Mouse (Mus musculus) CH12F3 (cell line): ENCODE results near the gene Asrgl1.
"Not testable (repeated sequence)": the region's sequence is repeated elsewhere in the genome, so short reads cannot be mapped to it uniquely, and the experiment has no call there.

Experiments used
- in situ Hi-C: fragments of 300-500 bp; cut with MboI; formaldehyde crosslinking; loops from 2 replicates; pipeline ENCODE4 v1.14.3; 2020; ENCODE audit warnings: low sequenced_read_pairs

Asrgl1 gene

GRCm38 (mm10) chr19:9135512-9136331 lies at the start of gene Asrgl1:
Gene Asrgl1, minus strand, starts transcription at chr19:9135636.
- in situ Hi-C loops = no loop called here

- in situ Hi-C loops = no loop called here
Measured at GRCm38 (mm10) chr19:9146214-9146613, 10.8 kb upstream of the Asrgl1 start.

GRCm38 (mm10) chr19:9143639-9144125 lies 8.2 kb upstream of the Asrgl1 start:
- in situ Hi-C loops = no loop called here

- in situ Hi-C loops = no loop called here
Measured at GRCm38 (mm10) chr19:9143230-9143629, 7.8 kb upstream of the Asrgl1 start.

GRCm38 (mm10) chr19:9140361-9140760 lies 4.9 kb upstream of the Asrgl1 start:
- in situ Hi-C loops = not testable (repeated sequence)

- in situ Hi-C loops = no loop called here
Measured at GRCm38 (mm10) chr19:9137159-9137558, 1.7 kb upstream of the Asrgl1 start.

- in situ Hi-C loops = no loop called here
Measured at GRCm38 (mm10) chr19:9134746-9135511, 507 bp downstream of the Asrgl1 start.

- in situ Hi-C loops = no loop called here
Measured at GRCm38 (mm10) chr19:9129996-9130395, 5.4 kb downstream of the Asrgl1 start.

- in situ Hi-C loops = no loop called here
Measured at GRCm38 (mm10) chr19:9128499-9129194, 6.8 kb downstream of the Asrgl1 start.

- in situ Hi-C loops = not testable (repeated sequence)
Measured at GRCm38 (mm10) chr19:9123986-9124385, 11.4 kb downstream of the Asrgl1 start.

- in situ Hi-C loops = no loop called here
Measured at GRCm38 (mm10) chr19:9122390-9122789, 13.0 kb downstream of the Asrgl1 start.

GRCm38 (mm10) chr19:9119655-9120425 lies 15.6 kb downstream of the Asrgl1 start:
- in situ Hi-C loops = loop anchor here (10.0 kb wide), 1 partner anchor 275 kb away; no protein-coding TSS in a partner anchor

GRCm38 (mm10) chr19:9117275-9117674 lies 18.2 kb downstream of the Asrgl1 start:
- in situ Hi-C loops = loop anchor here (10.0 kb wide), 1 partner anchor 272 kb away; no protein-coding TSS in a partner anchor

- in situ Hi-C loops = loop anchor here (10.0 kb wide), 1 partner anchor 271 kb away; no protein-coding TSS in a partner anchor
Measured at GRCm38 (mm10) chr19:9116268-9116667, 19.2 kb downstream of the Asrgl1 start.

GRCm38 (mm10) chr19:9112043-9112442 lies 23.4 kb downstream of the Asrgl1 start:
- in situ Hi-C loops = loop anchor here (10.0 kb wide), 1 partner anchor 267 kb away; no protein-coding TSS in a partner anchor

- in situ Hi-C loops = loop anchor here (10.0 kb wide), 1 partner anchor 266 kb away; no protein-coding TSS in a partner anchor
Measured at GRCm38 (mm10) chr19:9110182-9110869, 25.1 kb downstream of the Asrgl1 start.

- in situ Hi-C loops = no loop called here
Measured at GRCm38 (mm10) chr19:9108536-9108935, 26.9 kb downstream of the Asrgl1 start.

GRCm38 (mm10) chr19:9107379-9107755 lies 28.1 kb downstream of the Asrgl1 start:
- in situ Hi-C loops = no loop called here

- in situ Hi-C loops = no loop called here
Measured at GRCm38 (mm10) chr19:9106751-9107378, 28.6 kb downstream of the Asrgl1 start.
